10 mouse cellular contexts compared by ENCODE assay signal in the genomic region with DNA sequence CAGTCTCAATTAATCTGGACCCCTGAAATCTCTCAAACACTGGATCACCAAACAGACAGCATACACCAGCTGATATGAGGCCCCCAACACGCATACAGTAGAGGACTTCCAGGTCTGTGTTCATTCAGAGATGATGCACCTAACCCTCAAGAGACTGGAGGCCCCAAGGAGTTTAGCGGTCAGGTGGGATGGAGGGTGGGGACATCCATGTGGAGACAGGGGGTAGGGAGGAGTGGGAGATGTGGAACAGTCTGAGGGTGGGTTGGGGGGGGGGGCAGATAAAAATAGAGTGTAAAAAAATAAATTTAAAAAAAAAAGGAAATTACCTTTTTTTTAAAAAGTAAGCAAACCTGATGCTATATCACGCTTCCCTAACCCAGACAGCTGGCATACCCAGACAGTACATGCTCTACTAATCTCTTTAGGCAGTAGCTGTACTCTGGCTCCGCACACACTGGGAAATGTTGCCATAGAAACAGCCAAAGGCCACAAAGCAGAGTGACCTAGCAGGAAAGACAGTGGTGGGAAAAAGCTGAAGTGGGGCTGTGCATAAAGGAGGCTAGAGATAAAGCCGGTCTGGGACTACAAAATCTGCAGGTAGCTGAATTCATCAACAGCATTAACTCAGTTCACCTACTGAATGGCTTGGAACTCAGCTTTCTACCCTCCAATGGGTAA. TPM values are rescaled to one million over a fixed set of nuclear protein-coding genes. Genes with fewer than 3 reads are reported as not detected.
DNase-seq lines count a peak whose midpoint lies in the region; ATAC-seq lines count a peak whose summit lies in the region.
"Had no signal": no experiment of that assay in that cellular context is flagged by ENCODE, and none has a peak within 500 bp of the region (broad histone marks: within the 10 kb centered on the region; RNA-seq: fewer than 3 reads in every experiment).

No protein-coding gene starts in this region.

- no peak overlapping the region for H3K4me3 ChIP-seq in forebrain, embryonic 11.5 days (ENCODE audit: low read depth, low read length)
- H3K4me3 ChIP-seq in midbrain, embryonic 16.5 days (ENCODE audit: low read depth, low read length), result no peak overlapping the region
- H3K4me3 ChIP-seq: embryonic facial prominence, embryonic 13.5 days had no signal

- no peaks in the 10 kb centered on the region for H3K36me3 ChIP-seq in forebrain, embryonic 11.5 days (ENCODE audit: control insufficient read depth, insufficient read depth, low read length)
- no peaks in the 10 kb centered on the region for H3K36me3 ChIP-seq in midbrain, embryonic 16.5 days (ENCODE audit: control insufficient read depth, insufficient read depth, low read length)
- H3K36me3 ChIP-seq: embryonic facial prominence, embryonic 13.5 days had no signal

- peak; percentile 90 for ATAC-seq in forebrain, embryonic 11.5 days (replicated peaks; ENCODE audit: low FRiP score)
- peak; percentile 97 for ATAC-seq in midbrain, embryonic 16.5 days

- H3K27ac ChIP-seq in forebrain, embryonic 11.5 days (ENCODE audit: low read depth, low read length), result no peak overlapping the region
- H3K27ac ChIP-seq in midbrain, embryonic 16.5 days (ENCODE audit: low read length), result peak overlapping the region; percentile 51
- H3K27ac ChIP-seq: embryonic facial prominence, embryonic 13.5 days; macrophage had no signal

- no peak overlapping the region for H3K9ac ChIP-seq in forebrain, embryonic 11.5 days (ENCODE audit: low read length)
- peak overlapping the region; percentile 44; the same call in 1 of the 2 replicates for H3K9ac ChIP-seq in midbrain, embryonic 16.5 days (ENCODE audit: low read depth, low read length)
- H3K9ac ChIP-seq: embryonic facial prominence, embryonic 13.5 days had no signal

- 34% methylated on average over 5 of the region's 5 CpGs for WGBS in forebrain, embryonic 11.5 days
- 18% methylated on average over 5 of the region's 5 CpGs for WGBS in midbrain, embryonic 16.5 days

- H3K9me3 ChIP-seq in forebrain, embryonic 11.5 days (ENCODE audit: control insufficient read depth, low read length), result no peaks in the 10 kb centered on the region
- H3K9me3 ChIP-seq in midbrain, embryonic 16.5 days (replicated peaks; ENCODE audit: control insufficient read depth, low read length, poor library complexity, severe bottlenecking), result no peaks in the 10 kb centered on the region
- H3K9me3 ChIP-seq: embryonic facial prominence, embryonic 13.5 days had no signal

- H3K4me2 ChIP-seq in forebrain, embryonic 11.5 days (ENCODE audit: low read depth, low read length, severe bottlenecking), result 0 out of 2 replicates have a peak overlapping the region, but pooled peaks have one; percentile 2
- peak overlapping the region; percentile 37 for H3K4me2 ChIP-seq in midbrain, embryonic 16.5 days (ENCODE audit: low read length)
- H3K4me2 ChIP-seq: embryonic facial prominence, embryonic 13.5 days had no signal

- H3K4me1 ChIP-seq in forebrain, embryonic 11.5 days (replicated peaks; ENCODE audit: control insufficient read depth, insufficient read depth, low read length), result 0 out of 2 replicates have a peak, but pooled peaks cover 3% of the 10 kb centered on the region
- peaks cover 12% of the 10 kb centered on the region for H3K4me1 ChIP-seq in midbrain, embryonic 16.5 days (ENCODE audit: control insufficient read depth, insufficient read depth, low read length)

- intact Hi-C loops in heart, postnatal 14 days (cut with DNase I), result no loop called here
- intact Hi-C loops in gastrocnemius, postnatal 14 days (cut with DNase I; ENCODE audit: low total_unique reads), result no loop called here

- peak; percentile 90 for DNase-seq in heart, adult 11 months
- no peak for DNase-seq in heart, postnatal 14 days
- DNase-seq in forebrain, embryonic 11.5 days (ENCODE audit: low spot score), result no peak
- DNase-seq in kidney, adult 8-10 months, result peak; percentile 46 to 64
- no peak for DNase-seq in layer of hippocampus, postnatal 25 days (ENCODE audit: extremely low spot score in 1 of 2, low spot score in 1 of 2)
- DNase-seq in gastrocnemius, postnatal 14 days, result no peak
- DNase-seq in lung, postnatal 36 days, result no peak

- no peaks in the 10 kb centered on the region; the same call in 1 of the 2 replicates for H3K27me3 ChIP-seq in forebrain, embryonic 11.5 days (ENCODE audit: control insufficient read depth, insufficient read depth, low read length)
- H3K27me3 ChIP-seq in midbrain, embryonic 16.5 days (ENCODE audit: control insufficient read depth, insufficient read depth, low read depth, low read length), result no peaks in the 10 kb centered on the region

RNA-seq across cellular contexts. Expression of gene Stx3, which starts 7.4 kb away (rescaled TPM):
- 1 to 10 TPM; 7.7 to 8.4 TPM for total RNA-seq in heart, postnatal 14 days (2021)
- 11.0 and 11.4 TPM in 2 replicates for polyA plus RNA-seq in forebrain, embryonic 11.5 days (2014; fragmentation: Nextera tagmentation; extraction: Ambion mirVana)
- polyA plus RNA-seq in midbrain, embryonic 16.5 days (2015; fragmentation: Nextera tagmentation; extraction: Ambion mirVana), result 35.9 and 40.2 TPM in 2 replicates
- total RNA-seq in layer of hippocampus, postnatal 25 days (2021), result 10 to 100 TPM; 24.2 to 32.3 TPM
- 1 to 10 TPM; 1.6 to 3.0 TPM for total RNA-seq in gastrocnemius, postnatal 14 days (2021)

RNA-seq across cellular contexts. Expression of gene Olfr1417, which starts 27.2 kb away (rescaled TPM):
- not detected for total RNA-seq in heart, postnatal 14 days (2021)
- not detected in 2 replicates for polyA plus RNA-seq in forebrain, embryonic 11.5 days (2014; fragmentation: Nextera tagmentation; extraction: Ambion mirVana)
- 0.21 and 0.38 TPM in 2 replicates for polyA plus RNA-seq in midbrain, embryonic 16.5 days (2015; fragmentation: Nextera tagmentation; extraction: Ambion mirVana)
- not detected for total RNA-seq in layer of hippocampus, postnatal 25 days (2021)
- total RNA-seq in gastrocnemius, postnatal 14 days (2021), result not detected
- polyA plus RNA-seq: embryonic facial prominence, embryonic 13.5 days; macrophage had no signal

RNA-seq across cellular contexts. Expression of gene Mrpl16, which starts 41.6 kb away (rescaled TPM):
- 100 to 1,000 TPM in 1 of 2 experiments, 10 to 100 TPM in 1; 90.2 to 101 TPM for total RNA-seq in heart, postnatal 14 days (2021)
- polyA plus RNA-seq in forebrain, embryonic 11.5 days (2014; fragmentation: Nextera tagmentation; extraction: Ambion mirVana), result 54.3 and 54.9 TPM in 2 replicates
- polyA plus RNA-seq in midbrain, embryonic 16.5 days (2015; fragmentation: Nextera tagmentation; extraction: Ambion mirVana), result 45.7 and 46.3 TPM in 2 replicates
- total RNA-seq in layer of hippocampus, postnatal 25 days (2021), result 10 to 100 TPM; 34.2 to 37.6 TPM
- 10 to 100 TPM; 48.9 to 53.2 TPM for total RNA-seq in gastrocnemius, postnatal 14 days (2021)

RNA-seq across cellular contexts. Expression of gene Olfr1418, which starts 49.0 kb away (rescaled TPM):
- not detected for total RNA-seq in heart, postnatal 14 days (2021)
- not detected in 2 replicates for polyA plus RNA-seq in forebrain, embryonic 11.5 days (2014; fragmentation: Nextera tagmentation; extraction: Ambion mirVana)
- not detected in 2 replicates for polyA plus RNA-seq in midbrain, embryonic 16.5 days (2015; fragmentation: Nextera tagmentation; extraction: Ambion mirVana)
- not detected for total RNA-seq in layer of hippocampus, postnatal 25 days (2021)
- not detected for total RNA-seq in gastrocnemius, postnatal 14 days (2021)
- polyA plus RNA-seq: embryonic facial prominence, embryonic 13.5 days; macrophage had no signal

Comparison
In these comparisons a context has a peak if more than half of its experiments do, and no peak if none do; other contexts are left out.
1. DNase-seq: peak in heart, adult 11 months (single experiment) and kidney, adult 8-10 months (2 of 2); none in heart, postnatal 14 days (0 of 2), forebrain, embryonic 11.5 days (single experiment), layer of hippocampus, postnatal 25 days (0 of 2), gastrocnemius, postnatal 14 days (single experiment) and lung, postnatal 36 days (single experiment).